Mouse (Mus musculus) forebrain, embryonic 11.5 days (tissue): ENCODE measurements around the gene Slfn3. TPM values are rescaled to one million over a fixed set of nuclear protein-coding genes. Genes with fewer than 3 reads are reported as not detected.
"Not testable (repeated sequence)": the region's sequence is repeated elsewhere in the genome, so short reads cannot be mapped to it uniquely, and the experiment has no call there.

Experiments
- ATAC-seq: fragments of 200-750 bp; cut with Nextera tagmentation; replicated peaks from 2 replicates; pipeline ENCODE4 v1.8.0; 2017; ENCODE audit warnings: moderate TSS enrichment; ENCODE audit not compliant: low FRiP score
- DNase-seq: peaks from one replicate; pipeline ENCODE4 v3.0.0-alpha.2; 2017; ENCODE audit warnings: low spot score
- H3K27ac ChIP-seq: fragments of 300-500 bp; sonication (generic); 2 replicates; pipeline ENCODE4 v1.5.1; 2014; ENCODE audit warnings: low read depth, low read length
- H3K27me3 ChIP-seq: fragments of 300-500 bp; sonication (generic); 2 replicates; pipeline ENCODE4 v1.6.1; 2014; ENCODE audit warnings: mild to moderate bottlenecking, low read length, mixed read lengths; ENCODE audit not compliant: control insufficient read depth, insufficient read depth
- H3K36me3 ChIP-seq: fragments of 300-500 bp; sonication (generic); 2 replicates; pipeline ENCODE4 v1.6.1; 2014; ENCODE audit warnings: mild to moderate bottlenecking, low read length, moderate library complexity, mixed read lengths; ENCODE audit not compliant: control insufficient read depth, insufficient read depth
- H3K4me1 ChIP-seq: fragments of 300-500 bp; sonication (generic); replicated peaks from 2 replicates; pipeline ENCODE4 v1.6.1; 2014; ENCODE audit warnings: low read length, mixed read lengths; ENCODE audit not compliant: control insufficient read depth, insufficient read depth
- H3K4me2 ChIP-seq: fragments of 300-500 bp; sonication (generic); 2 replicates; pipeline ENCODE4 v1.6.1; 2014; ENCODE audit warnings: low read depth, mild to moderate bottlenecking, low read length, moderate library complexity, mixed read lengths; ENCODE audit not compliant: severe bottlenecking
- H3K4me3 ChIP-seq: fragments of 300-500 bp; sonication (generic); 2 replicates; pipeline ENCODE4 v1.5.1; 2014; ENCODE audit warnings: low read depth, low read length
- H3K9ac ChIP-seq: fragments of 300-500 bp; sonication (generic); 2 replicates; pipeline ENCODE4 v1.6.1; 2014; ENCODE audit warnings: low read length
- H3K9me3 ChIP-seq: fragments of 300-500 bp; sonication (generic); 2 replicates; pipeline ENCODE4 v1.6.1; 2016; ENCODE audit warnings: low read length, mixed read lengths; ENCODE audit not compliant: control insufficient read depth
- WGBS: fragments of 180-500 bp; shearing (Covaris S2); extraction: QIAGEN DNeasy Blood & Tissue Kit; methylation state at CpG from one replicate; pipeline ENCODE4 v1.1.7; 2014; 5-methylcytosine and 5-hydroxymethylcytosine counted together
- polyA plus RNA-seq: library from polyadenylated mRNA; unstranded; fragments of >200 nt; fragmentation: Nextera tagmentation; extraction: Ambion mirVana; gene quantifications from 2 replicates; pipeline ENCODE4 v1.2.1, GENCODE M21; 2014

The Slfn3 gene
- 0.49 and 0.52 TPM in 2 replicates for polyA plus RNA-seq

GRCm38 (mm10) chr11:83191134-83191893, at the start of gene Slfn3:
Gene Slfn3, plus strand, starts transcription at chr11:83191330.
- H3K9me3 ChIP-seq, result no peaks in the 10 kb centered on the region

GRCm38 (mm10) chr11:83148939-83149338, 42.2 kb upstream of the Slfn3 start:
- DNase-seq, H3K9ac ChIP-seq, ATAC-seq, H3K4me1 ChIP-seq, H3K27ac ChIP-seq, H3K27me3 ChIP-seq, H3K9me3 ChIP-seq, H3K36me3 ChIP-seq, H3K4me2 ChIP-seq, H3K4me3 ChIP-seq: not testable (repeated sequence)
- no CpG with 5 or more reads among the region's 1 CpGs for WGBS

More at GRCm38 (mm10) chr11:83191134-83191893, at the start of gene Slfn3:
- no peaks in the 10 kb centered on the region for H3K4me1 ChIP-seq
- no peaks in the 10 kb centered on the region for H3K36me3 ChIP-seq
- no peaks in the 10 kb centered on the region for H3K27me3 ChIP-seq
- 77% methylated on average over 12 of the region's 12 CpGs for WGBS
- no peak for ATAC-seq
- H3K4me3 ChIP-seq, result no peak within 1 kb of the TSS
- no peak within 1 kb of the TSS for H3K4me2 ChIP-seq
- no peak within 1 kb of the TSS for H3K9ac ChIP-seq
- H3K27ac ChIP-seq, result no peak within 1 kb of the TSS
- no peak for DNase-seq

- no peak within 1 kb of the TSS for H3K4me3 ChIP-seq
- no peak within 1 kb of the TSS for H3K4me2 ChIP-seq
- H3K27me3 ChIP-seq, result no peaks in the 10 kb centered on the region
- H3K27ac ChIP-seq, result no peak within 1 kb of the TSS
- no peak for DNase-seq
- no peak for ATAC-seq
- H3K36me3 ChIP-seq, result no peaks in the 10 kb centered on the region
- no peak within 1 kb of the TSS for H3K9ac ChIP-seq
- no peaks in the 10 kb centered on the region for H3K9me3 ChIP-seq
- no peaks in the 10 kb centered on the region for H3K4me1 ChIP-seq
- 89% methylated on average over 12 of the region's 12 CpGs for WGBS
Observed at GRCm38 (mm10) chr11:83174948-83175539, 16.1 kb upstream of the Slfn3 start, which contains the start of gene Slfn4. Gene Slfn4, plus strand, starts transcription at chr11:83175186.

GRCm38 (mm10) chr11:83192001-83192400, 871 bp downstream of the Slfn3 start:
- H3K4me3 ChIP-seq, result no peak overlapping the region
- H3K4me1 ChIP-seq, result no peaks in the 10 kb centered on the region
- DNase-seq (no peak), ATAC-seq (no peak)
- no peaks in the 10 kb centered on the region for H3K36me3 ChIP-seq
- no peak overlapping the region for H3K9ac ChIP-seq
- H3K4me2 ChIP-seq, result no peak overlapping the region
- no peaks in the 10 kb centered on the region for H3K9me3 ChIP-seq
- no peak overlapping the region for H3K27ac ChIP-seq
- 64% methylated on average over 3 of the region's 3 CpGs for WGBS
- no peaks in the 10 kb centered on the region for H3K27me3 ChIP-seq

- H3K27me3 ChIP-seq, result no peaks in the 10 kb centered on the region
- H3K4me1 ChIP-seq, result no peaks in the 10 kb centered on the region
- H3K36me3 ChIP-seq, result no peaks in the 10 kb centered on the region
- H3K27ac ChIP-seq, result no peak overlapping the region
- ATAC-seq, result no peak
- no peaks in the 10 kb centered on the region for H3K9me3 ChIP-seq
- no peak for DNase-seq
- no peak overlapping the region for H3K9ac ChIP-seq
- H3K4me2 ChIP-seq, result no peak overlapping the region
- H3K4me3 ChIP-seq, result no peak overlapping the region
Observed at GRCm38 (mm10) chr11:83205002-83205401, 13.9 kb downstream of the Slfn3 start.

GRCm38 (mm10) chr11:83216119-83216518, 25.0 kb downstream of the Slfn3 start:
- 70% methylated on average over 1 of the region's 1 CpGs for WGBS
- H3K4me2 ChIP-seq, result no peak overlapping the region
- no peaks in the 10 kb centered on the region for H3K9me3 ChIP-seq
- no peaks in the 10 kb centered on the region for H3K27me3 ChIP-seq
- ATAC-seq, result no peak
- no peak overlapping the region for H3K4me3 ChIP-seq
- no peak for DNase-seq
- no peak overlapping the region for H3K27ac ChIP-seq
- H3K36me3 ChIP-seq, result no peaks in the 10 kb centered on the region
- no peaks in the 10 kb centered on the region for H3K4me1 ChIP-seq
- H3K9ac ChIP-seq, result no peak overlapping the region

GRCm38 (mm10) chr11:83221328-83221877, 30.3 kb downstream of the Slfn3 start:
- H3K4me1 ChIP-seq, result no peaks in the 10 kb centered on the region
- no peaks in the 10 kb centered on the region for H3K36me3 ChIP-seq
- no peaks in the 10 kb centered on the region for H3K9me3 ChIP-seq
- H3K27ac ChIP-seq, result no peak overlapping the region
- DNase-seq (no peak), ATAC-seq (no peak)
- WGBS, result 89% methylated on average over 1 of the region's 1 CpGs
- no peak overlapping the region for H3K9ac ChIP-seq
- no peaks in the 10 kb centered on the region for H3K27me3 ChIP-seq
- no peak overlapping the region for H3K4me3 ChIP-seq
- no peak overlapping the region for H3K4me2 ChIP-seq

GRCm38 (mm10) chr11:83223367-83223766, 32.2 kb downstream of the Slfn3 start:
- no peak overlapping the region for H3K9ac ChIP-seq
- H3K4me3 ChIP-seq, result no peak overlapping the region
- DNase-seq (no peak), ATAC-seq (no peak)
- no peaks in the 10 kb centered on the region for H3K9me3 ChIP-seq
- no peaks in the 10 kb centered on the region for H3K36me3 ChIP-seq
- H3K27ac ChIP-seq, result no peak overlapping the region
- WGBS, result 88% methylated on average over 7 of the region's 7 CpGs
- no peak overlapping the region for H3K4me2 ChIP-seq
- H3K27me3 ChIP-seq, result no peaks in the 10 kb centered on the region
- H3K4me1 ChIP-seq, result no peaks in the 10 kb centered on the region
